Mouse (Mus musculus): ENCODE results near the gene Rab3b. TPM values are rescaled to one million over a fixed set of nuclear protein-coding genes. Genes with fewer than 3 reads are reported as not detected.

Gene Rab3b
- polyA plus RNA-seq, 1 experiment: 395 TPM

GRCm38 (mm10) chr4:108990571-108990970, 111.7 kb downstream of the Rab3b start:
- no peak for TF ChIP-seq POLR2A (IDR thresholded peaks at IDR 0.05; ENCODE audit: insufficient read depth, low read depth, low read length)
- no peak for TF ChIP-seq CTCF (IDR thresholded peaks at IDR 0.05; ENCODE audit: insufficient read depth, low read depth, low read length)
- WGBS: 94% methylated on average over 6 of the region's 6 CpGs
- no peak overlapping the region for H3K27ac ChIP-seq (ENCODE audit: insufficient read depth, low read depth, low read length)
- H3K4me3 ChIP-seq (ENCODE audit: insufficient read depth, low read depth, low read length): no peak overlapping the region
- no peaks in the 10 kb centered on the region for H3K4me1 ChIP-seq (ENCODE audit: control insufficient read depth, insufficient read depth, low read length)

DNA sequence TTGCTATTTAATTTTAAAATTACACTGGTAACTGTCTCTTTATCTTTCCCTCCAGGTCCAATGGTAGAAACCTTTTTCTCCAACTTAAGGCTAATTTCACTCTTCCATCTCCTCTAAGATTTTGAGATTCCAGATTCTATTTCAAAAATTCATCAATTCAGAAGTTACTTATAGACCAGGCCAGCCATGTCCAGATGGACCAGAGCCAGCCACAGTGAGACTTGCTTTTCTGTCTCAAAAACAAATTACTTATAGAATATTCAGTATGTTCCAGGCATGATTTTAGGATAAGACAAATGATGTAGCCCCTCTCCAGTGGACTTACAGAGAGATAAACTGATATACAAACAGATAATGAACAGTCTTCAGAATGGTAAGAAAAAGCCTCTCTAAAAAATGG, 112.9 kb downstream of the Rab3b start:
- H3K4me1 ChIP-seq (ENCODE audit: control insufficient read depth, insufficient read depth, low read length): no peaks in the 10 kb centered on the region
- no peak overlapping the region for H3K27ac ChIP-seq (ENCODE audit: insufficient read depth, low read depth, low read length)
- no peak overlapping the region for H3K4me3 ChIP-seq (ENCODE audit: insufficient read depth, low read depth, low read length)
- TF ChIP-seq CTCF (IDR thresholded peaks at IDR 0.05; ENCODE audit: insufficient read depth, low read depth, low read length) (no peak), POLR2A (IDR thresholded peaks at IDR 0.05; ENCODE audit: insufficient read depth, low read depth, low read length) (no peak)

Other genes starting within 250 kb of the Rab3b start
- not detected in 2 replicates for gene 3110021N24Rik, start 159.4 kb upstream of the Rab3b start, polyA plus RNA-seq (2012; ENCODE audit: insufficient read depth, insufficient read length, low replicate concordance, missing spikeins)
- gene Zfyve9, start 98.3 kb upstream of the Rab3b start, polyA plus RNA-seq (2012; ENCODE audit: insufficient read depth, insufficient read length, low replicate concordance, missing spikeins): 65.1 TPM in 1 of 2 replicates, not detected in the other
- gene Btf3l4, start 45.4 kb upstream of the Rab3b start, polyA plus RNA-seq (2012; ENCODE audit: insufficient read depth, insufficient read length, low replicate concordance, missing spikeins): not detected in 2 replicates
- gene Txndc12, start 44.5 kb upstream of the Rab3b start, polyA plus RNA-seq (2012; ENCODE audit: insufficient read depth, insufficient read length, low replicate concordance, missing spikeins): not detected in 2 replicates
- not detected in 2 replicates for gene Kti12, start 31.3 kb upstream of the Rab3b start, polyA plus RNA-seq (2012; ENCODE audit: insufficient read depth, insufficient read length, low replicate concordance, missing spikeins)
- not detected in 2 replicates for gene A730015C16Rik, start 30.4 kb upstream of the Rab3b start, polyA plus RNA-seq (2012; ENCODE audit: insufficient read depth, insufficient read length, low replicate concordance, missing spikeins)
- 161 TPM in 1 of 2 replicates, not detected in the other for gene Nrd1, start 121.6 kb downstream of the Rab3b start, polyA plus RNA-seq (2012; ENCODE audit: insufficient read depth, insufficient read length, low replicate concordance, missing spikeins)

Data from olfactory bulb, adult 2 months (tissue).